Mouse (Mus musculus) hindbrain, embryonic 13.5 days (tissue): ENCODE results near the gene Gm3149. TPM values are rescaled to one million over a fixed set of nuclear protein-coding genes. Genes with fewer than 3 reads are reported as not detected.
"Not testable (repeated sequence)": the region's sequence is repeated elsewhere in the genome, so short reads cannot be mapped to it uniquely, and the experiment has no call there.

Experiments used
- ATAC-seq: fragments of 200-750 bp; cut with Nextera tagmentation; 2 replicates; pipeline ENCODE4 v1.8.0; 2017; ENCODE audit warnings: moderate TSS enrichment; ENCODE audit not compliant: low FRiP score
- H3K27ac ChIP-seq: fragments of 300-500 bp; sonication (generic); 2 replicates; pipeline ENCODE4 v1.5.1; 2015; ENCODE audit warnings: inconsistent platforms, mild to moderate bottlenecking, moderate library complexity
- H3K27me3 ChIP-seq: fragments of 300-500 bp; sonication (generic); 2 replicates; pipeline ENCODE4 v1.6.1; 2015; ENCODE audit warnings: mild to moderate bottlenecking, inconsistent platforms
- H3K36me3 ChIP-seq: fragments of 300-500 bp; sonication (generic); 2 replicates; pipeline ENCODE4 v1.6.1; 2015; ENCODE audit warnings: mild to moderate bottlenecking, inconsistent platforms
- H3K4me1 ChIP-seq: fragments of 300-500 bp; sonication (generic); replicated peaks from 2 replicates; pipeline ENCODE4 v1.6.1; 2015; ENCODE audit warnings: inconsistent platforms
- H3K4me2 ChIP-seq: fragments of 300-500 bp; sonication (generic); 2 replicates; pipeline ENCODE4 v1.6.1; 2015; ENCODE audit warnings: inconsistent platforms, mild to moderate bottlenecking, moderate library complexity
- H3K4me3 ChIP-seq: fragments of 300-500 bp; sonication (generic); 2 replicates; pipeline ENCODE4 v1.5.1; 2015; ENCODE audit warnings: mild to moderate bottlenecking, inconsistent platforms
- H3K9ac ChIP-seq: fragments of 300-500 bp; sonication (generic); 2 replicates; pipeline ENCODE4 v1.6.1; 2015; ENCODE audit warnings: mild to moderate bottlenecking, inconsistent platforms
- H3K9me3 ChIP-seq: fragments of 300-500 bp; sonication (generic); 2 replicates; pipeline ENCODE4 v1.6.1; 2016; ENCODE audit warnings: inconsistent platforms
- WGBS: fragments of 180-500 bp; shearing (Covaris S2); methylation state at CpG from one replicate; pipeline ENCODE4 v1.1.7; 2015; 5-methylcytosine and 5-hydroxymethylcytosine counted together
- polyA plus RNA-seq: library from polyadenylated mRNA; unstranded; fragments of >200 nt; fragmentation: Nextera tagmentation; extraction: Ambion mirVana; gene quantifications from 2 replicates; pipeline ENCODE4 v1.2.1, GENCODE M21; 2015

Gene Gm3149
- not detected in 2 replicates for polyA plus RNA-seq

DNA sequence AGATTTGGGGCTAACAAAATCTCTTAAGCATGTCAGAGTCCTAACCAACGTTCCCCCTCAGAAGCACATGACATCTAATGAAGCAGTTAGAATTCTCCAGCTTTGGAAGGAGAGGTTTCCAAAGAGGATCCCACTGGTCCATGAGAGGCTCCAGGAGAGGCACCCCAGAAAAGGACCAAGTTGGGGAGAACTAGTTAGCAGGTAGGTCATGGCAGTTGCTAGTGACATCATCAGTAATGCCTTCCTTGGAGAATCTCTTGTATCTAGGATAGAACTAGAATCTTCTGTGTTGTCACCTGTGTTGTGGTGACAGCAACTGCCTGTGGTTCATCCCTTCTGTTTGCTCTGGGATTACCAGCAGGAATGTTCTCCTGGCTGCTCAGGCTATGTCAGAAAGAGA, at the start of gene Gm3149:
TSS of gene Gm3149 (plus strand) at position 301 of the 400 bp plus-strand sequence.
- not testable (repeated sequence) for H3K36me3 ChIP-seq, H3K4me2 ChIP-seq, H3K4me1 ChIP-seq, H3K27me3 ChIP-seq, ATAC-seq, H3K9me3 ChIP-seq, H3K27ac ChIP-seq, H3K4me3 ChIP-seq, H3K9ac ChIP-seq
- WGBS: no CpG with 5 or more reads among the region's 1 CpGs

GRCm38 (mm10) chr14:4269238-4269950, 47.7 kb upstream of the Gm3149 start:
- not testable (repeated sequence) for H3K27ac ChIP-seq, H3K4me2 ChIP-seq, H3K9ac ChIP-seq, H3K9me3 ChIP-seq, H3K36me3 ChIP-seq, H3K4me3 ChIP-seq, ATAC-seq, H3K27me3 ChIP-seq, H3K4me1 ChIP-seq
- 95% methylated on average over 2 of the region's 2 CpGs for WGBS

DNA sequence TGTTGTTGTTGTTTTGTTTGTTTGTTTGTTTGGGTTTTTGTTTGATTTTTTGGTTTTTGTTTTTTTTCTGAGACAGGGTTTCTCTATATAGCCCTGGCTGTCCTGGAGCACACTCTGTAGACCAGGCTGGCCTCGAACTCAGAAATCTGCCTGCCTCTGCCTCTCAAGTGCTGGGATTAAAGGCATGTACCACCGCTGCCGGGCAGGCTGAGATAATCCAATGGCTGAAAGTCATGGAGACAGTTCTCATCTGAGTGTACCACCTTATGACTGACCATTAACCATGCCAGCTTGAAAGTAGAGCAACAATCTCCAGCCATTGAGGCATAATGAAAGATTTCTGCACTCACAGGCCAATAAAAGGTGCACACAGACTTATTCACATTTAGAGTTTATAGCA, 37.3 kb upstream of the Gm3149 start:
- 73% methylated on average over 3 of the region's 3 CpGs for WGBS
- not testable (repeated sequence) for H3K4me2 ChIP-seq, H3K27ac ChIP-seq, H3K9ac ChIP-seq, H3K27me3 ChIP-seq, H3K36me3 ChIP-seq, ATAC-seq, H3K4me3 ChIP-seq, H3K4me1 ChIP-seq, H3K9me3 ChIP-seq

DNA sequence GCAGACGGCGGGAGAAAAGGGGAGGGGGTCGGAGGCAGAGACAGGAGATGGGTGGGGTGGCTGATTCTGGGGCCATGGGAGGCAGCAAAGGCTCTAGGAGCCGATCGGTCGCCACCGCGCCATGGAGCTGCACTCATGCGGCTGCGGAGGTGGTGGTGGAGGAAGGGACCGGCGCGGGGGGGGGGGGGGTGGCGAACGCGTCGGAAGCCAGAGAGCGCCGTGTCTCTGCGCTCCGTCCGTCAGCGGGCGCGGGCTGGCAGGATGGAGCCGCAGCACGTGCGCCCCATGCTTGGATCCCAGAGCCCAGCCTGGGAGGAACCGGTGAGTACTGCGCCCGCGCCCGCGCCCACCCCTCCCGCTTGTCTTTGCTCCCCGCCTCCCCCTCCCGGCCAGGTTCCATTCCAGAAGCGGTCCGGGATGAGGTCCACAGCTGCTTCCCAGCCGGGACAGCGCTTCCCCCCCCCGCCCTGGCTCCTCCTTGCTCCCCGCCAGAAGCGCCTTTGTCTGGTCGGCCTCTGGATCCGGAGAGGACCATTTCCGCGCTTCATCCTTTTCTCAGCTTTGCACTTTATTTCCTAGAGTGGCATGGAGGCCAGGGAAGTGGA, 17.5 kb downstream of the Gm3149 start, which contains the start of gene 2610042L04Rik:
TSS of gene 2610042L04Rik (plus strand) at position 288 of the 605 bp plus-strand sequence.
- H3K27me3 ChIP-seq, H3K9me3 ChIP-seq, H3K4me1 ChIP-seq, ATAC-seq, H3K36me3 ChIP-seq, H3K27ac ChIP-seq: not testable (repeated sequence)
- peak within 1 kb of the TSS; percentile 69 for H3K9ac ChIP-seq
- WGBS: 2% methylated on average over 23 of the region's 48 CpGs
- H3K4me3 ChIP-seq: peak within 1 kb of the TSS; percentile 48
- peak within 1 kb of the TSS; percentile 62 for H3K4me2 ChIP-seq

DNA sequence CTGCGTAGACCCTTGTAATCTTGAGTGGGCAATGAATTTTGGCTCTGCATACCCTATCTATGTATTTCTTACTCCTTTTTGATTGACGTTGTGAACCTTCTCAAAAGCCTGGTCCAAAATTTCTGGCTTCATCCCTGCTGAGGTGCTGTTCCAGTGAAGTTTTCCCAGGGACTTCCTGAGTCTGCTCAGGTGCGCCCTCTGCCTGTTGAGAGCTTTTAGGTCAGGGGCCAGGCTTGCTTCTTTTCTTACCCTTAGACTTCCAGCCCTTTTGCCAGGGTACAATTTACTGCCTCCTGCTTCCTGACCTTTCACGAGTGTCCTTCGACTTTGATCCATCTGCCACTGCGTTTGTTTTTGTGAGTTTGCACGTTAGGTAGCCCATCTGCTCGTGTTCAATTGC, 18.4 kb downstream of the Gm3149 start:
- not testable (repeated sequence) for H3K27me3 ChIP-seq, H3K4me3 ChIP-seq, H3K9ac ChIP-seq, H3K4me1 ChIP-seq, H3K36me3 ChIP-seq, H3K9me3 ChIP-seq, ATAC-seq, H3K27ac ChIP-seq, H3K4me2 ChIP-seq
- WGBS: 11% methylated on average over 7 of the region's 8 CpGs

- WGBS: 93% methylated on average over 3 of the region's 3 CpGs
- H3K27ac ChIP-seq, ATAC-seq, H3K4me2 ChIP-seq, H3K36me3 ChIP-seq, H3K4me1 ChIP-seq, H3K9me3 ChIP-seq, H3K27me3 ChIP-seq, H3K9ac ChIP-seq, H3K4me3 ChIP-seq: not testable (repeated sequence)
Measured at GRCm38 (mm10) chr14:4368991-4369390, 51.9 kb downstream of the Gm3149 start.

- not testable (repeated sequence) for H3K4me3 ChIP-seq, H3K9me3 ChIP-seq, H3K4me1 ChIP-seq, H3K27me3 ChIP-seq, H3K36me3 ChIP-seq, H3K9ac ChIP-seq, H3K27ac ChIP-seq, H3K4me2 ChIP-seq, ATAC-seq
- 81% methylated on average over 3 of the region's 3 CpGs for WGBS
Measured at GRCm38 (mm10) chr14:4369691-4370090, 52.6 kb downstream of the Gm3149 start.

Other genes with a start within 250 kb of the Gm3149 start
- gene Gm3115, start 233.2 kb upstream of the Gm3149 start, polyA plus RNA-seq: not detected in 2 replicates
- gene Gm8108, start 206.8 kb upstream of the Gm3149 start, polyA plus RNA-seq: 2.0 and 4.9 TPM in 2 replicates
- not detected in 2 replicates for gene Gm3127, start 152.3 kb upstream of the Gm3149 start, polyA plus RNA-seq
- gene Gm2974, start 134.7 kb upstream of the Gm3149 start, polyA plus RNA-seq: 4.4 and 4.9 TPM in 2 replicates
- gene Gm3138, start 67.7 kb upstream of the Gm3149 start, polyA plus RNA-seq: not detected in 2 replicates
- gene 2610042L04Rik, start 17.5 kb downstream of the Gm3149 start, polyA plus RNA-seq: 3.7 and 4.0 TPM in 2 replicates
- gene Gm3159, start 80.2 kb downstream of the Gm3149 start, polyA plus RNA-seq: not detected in 2 replicates
- 4.6 and 5.6 TPM in 2 replicates for gene Gm3164, start 98.2 kb downstream of the Gm3149 start, polyA plus RNA-seq
- 1.0 TPM in 1 of 2 replicates, not detected in the other for gene Gm3173, start 113.7 kb downstream of the Gm3149 start, polyA plus RNA-seq
- not detected in 2 replicates for gene Gm3182, start 164.5 kb downstream of the Gm3149 start, polyA plus RNA-seq
- not detected in 2 replicates for gene Gm3047, start 238.1 kb downstream of the Gm3149 start, polyA plus RNA-seq